Mouse (Mus musculus) hindbrain, embryonic 10.5 days (tissue): ENCODE measurements at regions not wholly inside any gene's neighbourhood (a gene's known extent, or its start where the extent isn't known, plus 50 kb on each side); places are given as distances from the start of the nearest gene placed in this dataset.

ENCODE experiments used
- DNase-seq: peaks from one replicate; pipeline ENCODE4 v3.0.0-alpha.2; 2017; ENCODE audit warnings: low spot score
- H3K27ac ChIP-seq: fragments of 300-500 bp; sonication (generic); 2 replicates; pipeline ENCODE4 v1.5.1; 2016; ENCODE audit warnings: mild to moderate bottlenecking, moderate library complexity
- H3K27me3 ChIP-seq: fragments of 300-500 bp; sonication (generic); 2 replicates; pipeline ENCODE4 v1.6.1; 2016; ENCODE audit warnings: mild to moderate bottlenecking; ENCODE audit not compliant: poor library complexity, insufficient read depth, severe bottlenecking
- H3K36me3 ChIP-seq: fragments of 300-500 bp; sonication (generic); 2 replicates; pipeline ENCODE4 v1.6.1; 2016; ENCODE audit warnings: mild to moderate bottlenecking, moderate library complexity
- H3K4me1 ChIP-seq: fragments of 300-500 bp; sonication (generic); replicated peaks from 2 replicates; pipeline ENCODE4 v1.6.1; 2016; ENCODE audit warnings: mild to moderate bottlenecking
- H3K4me3 ChIP-seq: fragments of 300-500 bp; sonication (generic); 2 replicates; pipeline ENCODE4 v1.5.1; 2016; ENCODE audit warnings: mild to moderate bottlenecking, moderate library complexity
- H3K9me3 ChIP-seq: fragments of 300-500 bp; sonication (generic); 2 replicates; pipeline ENCODE4 v1.6.1; 2016; ENCODE audit warnings: mild to moderate bottlenecking, moderate library complexity
- whole genome bisulfite sequencing: fragments of 180-500 bp; shearing (Covaris S2); methylation state at CpG from one replicate; pipeline ENCODE4 v1.1.7; 2016; 5-methylcytosine and 5-hydroxymethylcytosine counted together

GRCm38 (mm10) chr5:33501735-33502495 lies 68.1 kb upstream of the Nkx1-1 start:
- DNase-seq, result no peak
- H3K9me3 ChIP-seq, result no peaks in the 10 kb centered on the region
- 56% methylated on average over 23 of the region's 23 CpGs for WGBS
- H3K4me3 ChIP-seq, result no peak overlapping the region
- H3K27ac ChIP-seq, result peak overlapping the region; percentile 75
- H3K27me3 ChIP-seq, result peaks cover 40% of the 10 kb centered on the region
- H3K4me1 ChIP-seq, result peaks cover 42% of the 10 kb centered on the region
- no peaks in the 10 kb centered on the region for H3K36me3 ChIP-seq

- 49% methylated on average over 7 of the region's 7 CpGs for WGBS
- H3K4me1 ChIP-seq, result peaks cover 35% of the 10 kb centered on the region
- H3K27me3 ChIP-seq, result peaks cover 46% of the 10 kb centered on the region
- no peaks in the 10 kb centered on the region for H3K36me3 ChIP-seq
- DNase-seq, result no peak
- peak overlapping the region; percentile 75 for H3K27ac ChIP-seq
- H3K9me3 ChIP-seq, result no peaks in the 10 kb centered on the region
- no peak overlapping the region for H3K4me3 ChIP-seq
Measured at GRCm38 (mm10) chr5:33501211-33501610, 67.4 kb upstream of the Nkx1-1 start.

- H3K36me3 ChIP-seq, result no peaks in the 10 kb centered on the region
- no peaks in the 10 kb centered on the region for H3K9me3 ChIP-seq
- peaks cover 20% of the 10 kb centered on the region for H3K4me1 ChIP-seq
- no peak overlapping the region for H3K4me3 ChIP-seq
- DNase-seq, result peak; percentile 87
- H3K27ac ChIP-seq, result no peak overlapping the region
- peaks cover 43% of the 10 kb centered on the region for H3K27me3 ChIP-seq
- 20% methylated on average over 6 of the region's 6 CpGs for WGBS
Measured at GRCm38 (mm10) chr5:33495900-33496529, 62.2 kb upstream of the Nkx1-1 start.

GRCm38 (mm10) chr5:33495276-33495675 lies 61.5 kb upstream of the Nkx1-1 start:
- peaks cover 46% of the 10 kb centered on the region for H3K27me3 ChIP-seq
- no peak overlapping the region for H3K27ac ChIP-seq
- H3K4me3 ChIP-seq, result no peak overlapping the region
- H3K36me3 ChIP-seq, result no peaks in the 10 kb centered on the region
- no peaks in the 10 kb centered on the region for H3K9me3 ChIP-seq
- DNase-seq, result no peak
- H3K4me1 ChIP-seq, result peaks cover 17% of the 10 kb centered on the region
- WGBS, result 43% methylated on average over 6 of the region's 6 CpGs

GRCm38 (mm10) chr5:33492604-33493315 lies 59.0 kb upstream of the Nkx1-1 start:
- H3K27me3 ChIP-seq, result peaks cover 49% of the 10 kb centered on the region
- peaks cover 36% of the 10 kb centered on the region for H3K4me1 ChIP-seq
- H3K9me3 ChIP-seq, result no peaks in the 10 kb centered on the region
- DNase-seq, result no peak
- 91% methylated on average over 11 of the region's 11 CpGs for WGBS
- H3K36me3 ChIP-seq, result no peaks in the 10 kb centered on the region
- no peak overlapping the region for H3K27ac ChIP-seq
- no peak overlapping the region for H3K4me3 ChIP-seq

- no peak overlapping the region for H3K4me3 ChIP-seq
- H3K9me3 ChIP-seq, result no peaks in the 10 kb centered on the region
- H3K27me3 ChIP-seq, result peaks cover 38% of the 10 kb centered on the region
- DNase-seq, result no peak
- H3K36me3 ChIP-seq, result no peaks in the 10 kb centered on the region
- peaks cover 42% of the 10 kb centered on the region for H3K4me1 ChIP-seq
- H3K27ac ChIP-seq, result no peak overlapping the region
- WGBS, result 71% methylated on average over 6 of the region's 6 CpGs
Measured at GRCm38 (mm10) chr5:33489286-33489685, 55.5 kb upstream of the Nkx1-1 start.

- Histone ChIP-seq H3K27me3 (peaks cover 42% of the 10 kb centered on the region), H3K4me1 (peaks cover 42% of the 10 kb centered on the region), H3K9me3 (no peaks in the 10 kb centered on the region), H3K36me3 (no peaks in the 10 kb centered on the region), H3K27ac (peak overlapping the region; percentile 50), H3K4me3 (no peak overlapping the region)
- 12% methylated on average over 9 of the region's 9 CpGs for WGBS
- DNase-seq, result no peak
Measured at GRCm38 (mm10) chr5:33488152-33488561, 54.4 kb upstream of the Nkx1-1 start.

- Histone ChIP-seq H3K36me3 (no peaks in the 10 kb centered on the region), H3K9me3 (no peaks in the 10 kb centered on the region), H3K4me1 (peaks cover 50% of the 10 kb centered on the region), H3K27me3 (peaks cover 39% of the 10 kb centered on the region), H3K27ac (no peak overlapping the region), H3K4me3 (no peak overlapping the region)
- WGBS, result 61% methylated on average over 15 of the region's 15 CpGs
- no peak for DNase-seq
Measured at GRCm38 (mm10) chr5:33485765-33486164, 52.0 kb upstream of the Nkx1-1 start.
